Mouse (Mus musculus) testis, postnatal 10 days (tissue): ENCODE measurements around the gene Wsb2.
"Not testable (repeated sequence)": the region's sequence is repeated elsewhere in the genome, so short reads cannot be mapped to it uniquely, and the experiment has no call there.

ENCODE experiments used
- DNase-seq: peaks from one replicate; pipeline ENCODE4 v3.0.0; 2021; ENCODE audit warnings: low spot score

Gene Wsb2

DNA sequence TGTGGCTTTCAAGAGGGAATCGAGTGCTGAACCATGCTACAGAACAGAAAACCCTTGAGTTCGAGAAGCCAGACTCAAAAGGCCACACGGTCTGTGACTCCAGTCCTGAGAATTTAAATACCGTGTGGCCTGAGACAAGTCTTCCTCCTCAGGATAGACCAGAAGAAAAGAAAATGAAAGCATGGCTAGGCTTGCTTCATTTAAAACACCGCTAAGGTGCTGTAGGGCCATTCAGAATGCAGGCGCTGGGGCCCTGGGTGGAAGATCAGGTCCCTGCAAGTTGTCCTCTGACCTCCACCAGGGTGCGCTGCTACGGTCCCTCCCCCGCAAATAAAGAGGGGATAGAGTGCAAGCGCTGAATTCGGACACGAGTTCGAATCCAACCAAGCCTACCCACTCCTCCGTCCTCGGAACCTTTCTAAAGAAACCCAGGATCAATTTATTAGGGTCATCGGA is 31.2 kb downstream of the Wsb2 start:
- peak; percentile 79 for DNase-seq

DNA sequence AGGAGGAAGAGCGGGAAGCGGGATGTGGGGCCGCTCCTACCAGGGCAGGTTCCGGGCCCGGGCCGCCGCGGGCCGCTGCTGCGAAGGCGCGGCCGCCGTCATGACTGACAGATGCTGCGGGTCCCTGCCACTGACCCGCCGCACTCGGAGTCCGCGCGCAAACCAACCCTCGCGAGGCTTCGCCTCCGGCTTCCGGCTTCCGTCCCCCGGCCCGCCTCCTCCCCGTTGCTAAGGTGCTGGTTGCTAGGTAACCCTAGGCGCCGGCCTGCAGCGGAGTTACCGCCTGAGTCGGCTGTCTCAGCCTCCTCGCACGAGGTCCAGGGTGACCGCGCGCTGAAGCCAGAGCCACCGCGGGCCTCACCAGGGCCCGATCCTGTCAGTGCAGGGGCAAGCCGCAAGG is 31.8 kb downstream of the Wsb2 start, which contains the start of gene Rfc5:
Gene Rfc5, minus strand, starts transcription at position 171 of the 400 bp plus-strand sequence.
- peak; percentile 97 for DNase-seq

DNA sequence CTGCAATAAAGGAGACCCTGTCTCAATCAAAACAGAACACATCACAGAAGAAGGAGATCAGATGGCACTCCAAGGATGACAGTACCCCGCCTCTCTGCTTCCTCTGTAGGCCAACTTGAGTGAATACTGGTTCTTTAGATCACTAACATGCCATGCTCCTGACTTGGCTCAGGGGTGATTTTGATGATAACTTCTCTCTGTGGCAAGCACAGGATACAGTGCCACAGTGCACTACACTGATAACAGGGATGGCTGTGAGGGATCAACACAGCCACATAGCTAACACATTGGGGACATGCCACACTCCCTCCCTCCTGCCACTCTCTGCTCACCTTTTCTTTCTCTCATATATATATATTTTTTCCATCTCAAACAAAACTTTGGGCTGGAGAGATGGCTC is 33.8 kb downstream of the Wsb2 start:
- no peak for DNase-seq

DNA sequence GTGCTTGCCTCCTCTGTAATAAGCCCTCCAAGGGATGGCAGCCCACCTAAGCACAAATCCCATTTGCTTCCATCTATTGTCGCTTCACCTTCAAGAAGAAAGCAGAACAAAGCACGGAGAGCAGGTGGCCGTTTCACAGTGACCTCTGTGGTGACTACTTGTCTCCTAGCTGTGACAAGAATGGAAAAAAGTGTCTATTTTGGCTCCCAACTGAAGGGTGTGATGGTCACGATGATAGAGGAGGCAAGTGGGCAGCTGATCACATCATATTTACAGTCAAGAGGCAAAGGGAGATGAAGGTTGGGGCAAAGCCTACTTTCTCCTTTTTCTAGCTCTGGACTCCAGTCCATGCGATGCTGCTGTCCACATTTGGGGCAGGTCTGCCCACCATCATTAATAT is 38.7 kb downstream of the Wsb2 start:
- DNase-seq, result no peak

DNA sequence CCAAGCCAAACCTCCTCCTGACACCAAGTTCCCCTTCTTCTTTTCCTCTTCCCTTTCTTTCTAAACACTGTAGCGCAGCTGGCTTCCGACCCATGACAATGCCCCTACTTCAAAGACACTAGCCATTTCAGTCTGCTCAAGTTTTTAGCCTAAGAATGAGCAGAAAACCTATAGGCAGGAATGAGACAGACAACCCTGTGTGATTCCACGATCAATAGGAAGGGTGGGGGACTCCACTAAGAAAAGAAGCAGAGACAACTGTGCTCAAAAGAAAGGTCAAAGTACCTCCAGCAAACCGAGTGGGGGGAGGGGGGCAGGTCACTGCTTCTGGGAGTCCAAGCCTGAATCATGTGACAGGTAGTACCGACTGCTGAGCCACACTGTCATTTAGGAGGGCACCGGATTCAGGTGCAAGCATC is 39.5 kb downstream of the Wsb2 start:
- DNase-seq, result no peak

DNA sequence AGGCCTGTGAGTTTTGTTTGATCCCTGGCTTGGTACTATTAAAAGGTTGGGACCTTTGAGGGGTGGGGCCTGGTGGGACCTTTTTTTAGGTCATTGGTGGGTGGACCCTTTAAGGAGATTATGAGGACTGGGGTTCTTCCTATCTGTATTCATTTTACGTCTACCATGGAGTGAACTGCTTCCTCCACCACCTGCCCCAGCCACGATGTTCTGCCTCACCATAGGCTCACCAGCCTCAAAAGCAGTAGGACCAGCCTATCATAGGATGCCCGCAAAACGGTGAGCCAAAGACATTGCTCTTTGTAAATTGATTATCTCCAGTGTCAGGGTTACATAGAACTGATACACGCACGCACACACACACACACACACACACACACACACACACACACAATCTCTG is 40.3 kb downstream of the Wsb2 start:
- DNase-seq, result no peak

DNA sequence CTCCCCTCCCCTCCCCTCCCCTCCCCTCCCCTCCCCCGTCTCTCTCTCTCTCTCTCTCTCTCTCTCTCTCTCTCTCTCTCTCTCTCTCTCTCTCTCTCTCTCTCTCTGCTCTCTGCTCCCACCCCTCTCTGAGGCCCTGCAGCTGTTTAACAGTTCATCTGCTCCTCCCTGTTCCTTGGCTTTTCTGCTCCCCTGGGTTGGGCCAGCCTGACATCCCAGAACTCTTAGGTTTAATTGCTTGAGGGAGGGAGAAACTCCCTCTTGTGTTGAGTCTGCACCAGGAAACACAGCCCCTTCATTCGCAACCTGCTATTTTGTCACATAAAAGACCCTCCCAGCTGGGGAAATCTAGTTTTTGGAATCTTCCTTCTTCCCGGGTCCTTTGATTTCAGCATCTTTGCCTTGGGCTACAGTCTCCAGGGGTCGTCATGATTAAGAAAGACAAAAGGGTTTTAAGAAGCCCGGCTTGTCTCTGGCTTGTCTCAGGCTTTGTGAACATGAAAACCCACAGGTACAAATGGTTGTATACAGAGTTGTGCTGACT is 41.0 kb downstream of the Wsb2 start:
- DNase-seq, result no peak

DNA sequence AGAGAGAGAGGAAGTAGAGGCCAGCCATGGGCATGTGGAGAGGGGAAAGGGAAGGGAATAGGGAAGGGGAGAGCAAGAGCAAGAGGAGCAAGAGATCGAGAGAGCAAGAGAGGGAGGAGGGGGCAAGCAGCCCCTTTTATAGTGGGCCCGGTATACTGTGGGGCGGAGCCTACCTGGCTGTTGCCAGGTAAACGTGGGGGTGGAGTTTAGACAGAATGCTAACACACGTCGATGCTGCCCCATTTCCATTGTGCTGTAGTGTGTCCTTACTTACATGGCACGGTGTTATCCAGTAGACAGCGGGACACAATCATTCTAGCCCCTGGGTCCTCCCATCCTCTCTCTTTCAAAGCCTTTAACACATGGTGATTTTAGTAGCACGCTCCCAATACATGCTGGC is 42.2 kb downstream of the Wsb2 start:
- DNase-seq, result no peak

DNA sequence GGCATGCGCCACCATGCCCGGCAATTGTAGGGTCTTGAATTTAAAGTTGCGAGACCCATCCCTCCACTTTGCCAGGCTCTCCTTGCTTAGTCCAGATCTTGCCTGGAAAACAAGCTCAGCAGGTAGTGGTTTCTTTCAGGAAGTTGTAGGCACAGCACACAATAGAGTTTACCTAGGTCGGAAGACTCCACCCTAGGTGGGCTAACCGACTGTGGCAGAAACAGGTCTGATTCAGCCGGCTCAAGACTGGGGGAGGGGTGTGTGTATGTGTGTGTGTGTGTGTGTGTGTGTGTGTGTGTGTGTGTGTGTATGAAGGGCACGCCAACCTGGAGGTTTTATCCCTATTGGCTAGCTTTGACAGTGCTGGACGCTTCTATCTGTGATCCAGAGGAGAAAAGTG is 46.5 kb downstream of the Wsb2 start:
- DNase-seq, result no peak

DNA sequence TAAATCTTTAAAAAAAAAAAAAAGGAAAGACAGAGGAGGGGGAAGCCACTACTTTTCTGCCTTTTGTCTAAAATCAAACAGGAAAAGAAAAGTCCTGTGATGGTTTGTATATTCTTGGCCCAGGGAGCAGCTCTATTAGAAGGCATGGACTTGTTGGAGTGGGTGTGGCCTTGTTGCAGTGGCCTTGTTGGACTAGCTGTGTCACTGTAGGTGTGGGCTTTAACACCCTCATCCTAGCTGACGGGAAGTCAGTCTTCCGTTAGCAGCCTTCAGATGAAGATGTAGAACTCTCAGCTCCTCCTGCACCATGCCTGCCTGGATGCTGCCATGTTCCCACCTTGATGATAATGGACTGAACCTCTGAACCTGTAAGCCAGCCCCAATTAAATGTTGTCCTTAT is 47.6 kb downstream of the Wsb2 start:
- DNase-seq, result not testable (repeated sequence)

DNA sequence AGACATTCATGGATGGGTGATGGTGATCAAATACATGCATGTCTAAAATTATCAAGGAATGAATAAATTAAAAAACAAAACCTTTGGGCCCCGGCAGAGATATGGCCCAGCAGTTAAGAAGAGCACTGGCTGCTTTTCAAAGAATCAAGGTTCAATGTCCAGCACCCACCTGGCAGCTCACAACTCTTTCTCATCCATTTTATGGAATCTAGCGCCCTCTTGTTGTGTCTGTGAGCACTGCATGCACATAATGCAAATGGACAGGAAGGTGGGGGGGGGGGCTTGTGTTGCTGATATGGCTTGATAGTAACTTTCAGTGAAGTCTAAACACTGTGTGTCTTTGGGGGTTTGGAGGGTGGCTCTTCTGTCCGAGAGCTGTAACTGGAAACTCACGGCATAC is 51.1 kb downstream of the Wsb2 start:
- DNase-seq, result no peak

DNA sequence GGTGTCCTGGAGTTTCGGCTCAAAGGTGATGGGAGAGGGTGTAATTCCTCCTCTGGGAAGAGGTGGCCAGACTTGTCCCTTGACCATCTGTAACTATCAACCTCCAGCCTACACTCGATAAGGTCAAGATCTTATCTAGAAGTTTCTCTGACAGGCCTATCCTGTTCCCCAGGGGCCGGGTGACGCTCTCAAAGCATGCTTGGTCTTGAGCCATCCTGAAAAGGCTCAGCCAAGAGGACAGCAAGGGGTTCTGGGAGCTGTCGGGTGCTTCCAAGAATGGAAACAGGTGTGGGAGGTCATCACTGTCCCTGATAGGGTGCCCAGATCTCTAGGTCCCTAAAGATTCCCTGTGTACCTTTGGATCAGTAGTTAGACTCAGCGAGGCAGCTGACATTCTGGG is 52.3 kb downstream of the Wsb2 start:
- DNase-seq, result no peak

DNA sequence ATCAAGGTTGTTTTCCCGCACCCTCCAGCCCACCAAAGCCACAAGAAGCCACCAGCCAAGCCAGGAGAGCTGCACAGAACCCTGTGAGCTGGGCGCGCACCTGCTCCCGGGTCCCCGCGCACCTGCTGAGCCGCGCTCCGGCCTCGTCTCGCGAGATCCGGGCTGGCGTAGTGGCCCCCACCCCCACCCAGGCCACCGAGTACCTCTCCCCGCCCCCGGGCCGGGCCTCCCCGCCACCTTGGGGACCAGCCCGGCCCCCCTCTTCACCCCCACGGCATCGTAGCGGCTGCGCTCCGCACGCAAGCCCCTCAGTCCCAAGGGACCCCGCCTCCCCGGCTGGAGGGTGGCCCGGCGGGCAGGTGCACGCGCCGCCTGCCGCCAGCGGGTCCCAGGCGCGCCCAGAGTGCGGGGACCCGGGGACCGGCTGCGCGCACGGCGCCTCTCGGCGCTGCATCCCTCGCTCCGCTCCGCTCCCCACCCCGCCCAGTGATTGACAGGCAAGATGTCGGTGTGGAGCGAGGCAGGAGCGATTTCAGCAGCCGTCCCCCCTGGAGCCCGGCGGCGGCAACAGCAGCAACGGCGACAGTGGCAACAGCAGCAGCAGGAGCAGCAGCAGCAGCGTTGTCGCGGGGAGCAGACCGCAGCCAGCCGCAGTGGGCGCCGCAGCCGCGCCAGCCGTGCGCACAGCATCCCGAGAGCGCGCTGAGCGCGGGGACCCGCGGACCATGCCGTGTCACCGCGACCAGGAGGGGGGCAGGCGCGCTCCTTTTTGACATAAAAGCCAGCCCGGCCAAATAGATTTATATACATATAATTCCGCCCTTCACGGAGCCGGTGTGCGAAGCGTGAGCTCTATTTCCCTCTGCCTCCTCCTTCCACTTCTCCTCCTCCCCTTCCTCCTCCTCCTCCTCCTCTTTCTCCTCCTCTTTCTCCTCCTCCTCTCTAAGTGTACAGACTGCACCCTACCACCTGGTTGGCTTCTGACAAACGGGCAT is 56.7 kb downstream of the Wsb2 start, which contains the start of gene Ksr2:
Gene Ksr2, plus strand, starts transcription at position 494 of the 995 bp plus-strand sequence.
- peak; percentile 62 for DNase-seq

DNA sequence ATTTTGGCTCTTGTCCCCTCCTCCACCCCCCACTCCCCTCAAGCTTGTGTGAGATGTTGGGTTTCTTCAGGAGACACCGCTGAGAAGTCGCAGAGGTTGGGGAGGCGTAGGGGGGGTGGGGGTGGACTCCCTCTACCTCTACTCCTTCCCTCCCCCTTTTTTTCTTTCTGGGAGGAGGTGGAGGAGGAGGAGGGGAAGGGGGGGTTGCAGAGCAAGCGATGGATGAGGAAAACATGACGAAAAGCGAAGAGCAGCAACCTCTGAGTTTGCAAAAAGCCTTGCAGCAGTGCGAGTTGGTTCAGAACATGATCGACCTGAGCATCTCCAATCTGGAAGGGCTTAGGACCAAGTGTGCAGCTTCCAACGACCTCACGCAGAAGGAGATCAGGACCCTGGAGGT is 57.5 kb downstream of the Wsb2 start:
- no peak for DNase-seq

DNA sequence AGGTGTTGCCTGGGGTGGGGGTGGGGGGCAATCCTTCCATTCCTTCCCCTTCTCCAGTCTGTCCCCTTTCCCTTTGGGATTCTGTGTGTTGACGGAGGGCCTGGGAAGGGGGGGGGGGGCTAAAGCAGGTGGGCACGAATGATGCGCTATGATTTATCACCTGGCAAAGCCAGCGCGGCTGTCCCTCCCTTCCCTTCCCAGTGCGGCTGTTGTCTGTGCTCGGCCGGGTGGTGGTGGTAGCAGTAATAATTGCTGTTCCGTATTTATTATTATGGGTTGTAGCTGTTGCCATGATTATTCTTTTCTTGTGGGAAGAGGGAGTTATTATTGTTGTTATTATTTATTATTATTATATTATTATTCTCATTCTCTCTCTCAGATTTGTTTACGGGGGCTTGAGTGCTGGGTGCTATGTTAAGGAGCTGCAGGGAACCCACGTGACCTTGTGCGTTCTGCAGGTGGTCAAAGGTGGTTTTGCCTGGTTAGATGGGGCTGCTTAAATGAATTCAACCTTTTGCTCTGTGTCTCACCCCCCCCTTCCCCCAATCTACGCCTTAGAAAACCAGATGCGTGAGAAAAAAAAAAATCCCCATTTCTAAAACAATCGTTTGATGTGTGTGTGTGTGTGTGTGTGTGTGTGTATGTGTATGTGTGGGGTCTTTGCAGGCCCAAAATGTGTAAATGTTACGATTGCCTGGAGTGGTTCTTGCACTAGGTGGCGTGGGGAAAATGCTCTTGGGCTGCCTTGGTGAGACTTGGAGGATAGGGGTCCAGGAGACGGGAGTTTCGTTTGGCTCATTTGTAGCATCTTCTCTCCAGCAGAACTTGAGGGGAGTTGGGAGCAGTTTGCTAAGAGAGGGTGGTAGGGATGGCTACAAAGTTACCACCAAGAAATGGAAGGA is 58.2 kb downstream of the Wsb2 start:
- DNase-seq, result no peak

DNA sequence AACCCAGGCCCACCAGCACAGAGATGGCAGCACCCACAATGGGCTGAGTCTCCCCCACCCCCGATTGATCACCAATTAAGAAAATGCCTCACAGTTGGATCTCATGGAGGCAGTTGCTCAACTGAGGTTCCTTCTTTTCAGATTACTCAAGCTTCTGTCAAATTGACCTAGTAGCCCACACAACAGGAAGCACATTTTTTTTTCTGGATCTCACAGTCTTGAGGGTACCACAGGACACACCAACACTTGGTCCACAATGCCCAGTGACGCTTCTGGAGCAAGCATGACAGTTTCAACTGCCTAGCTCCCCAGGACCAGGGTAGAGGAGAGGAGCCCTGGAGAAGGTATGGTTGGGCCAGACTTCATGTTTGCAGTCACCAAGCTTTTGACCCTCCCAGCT is 60.3 kb downstream of the Wsb2 start:
- DNase-seq, result no peak
